ENCODE assay signal across 8 mouse cellular contexts in genomic region chr2:163601712-163602100, GRCm38 (mm10). TPM values are rescaled to one million over a fixed set of nuclear protein-coding genes. Genes with fewer than 3 reads are reported as not detected.
A peak's percentile ranks its signal among the peaks of the same experiment; 100 is the strongest.
DNase-seq lines count a peak whose midpoint lies in the region; ATAC-seq lines count a peak whose summit lies in the region.

No protein-coding gene starts in this region.

- no peak overlapping the region for H3K9ac ChIP-seq in kidney, embryonic 14.5 days (ENCODE audit: low read depth, low read length)
- peak overlapping the region; percentile 93 for H3K9ac ChIP-seq in hindbrain, embryonic 13.5 days
- peak overlapping the region; percentile 90; the same call in 1 of the 2 replicates for H3K9ac ChIP-seq in midbrain, embryonic 14.5 days (replicated peaks; ENCODE audit: low read length)

- WGBS in kidney, embryonic 14.5 days, result 69% methylated on average over 7 of the region's 7 CpGs
- WGBS in hindbrain, embryonic 13.5 days, result 74% methylated on average over 7 of the region's 7 CpGs
- WGBS in midbrain, embryonic 14.5 days, result 78% methylated on average over 7 of the region's 7 CpGs

- peak overlapping the region; percentile 77; the same call in 1 of the 2 replicates for H3K4me3 ChIP-seq in kidney, embryonic 14.5 days (ENCODE audit: low read length)
- peak overlapping the region; percentile 88; the same call in 1 of the 2 replicates for H3K4me3 ChIP-seq in brown adipose tissue, adult 24 weeks (ENCODE audit: insufficient read depth, low read depth, low read length)
- H3K4me3 ChIP-seq in hindbrain, embryonic 13.5 days, result peak overlapping the region; percentile 84
- H3K4me3 ChIP-seq in midbrain, embryonic 14.5 days (replicated peaks; ENCODE audit: low read depth, low read length), result peak overlapping the region; percentile 85

- no peak overlapping the region for H3K27ac ChIP-seq in kidney, embryonic 14.5 days (ENCODE audit: low read depth, low read length)
- no peak overlapping the region; the same call in 1 of the 2 replicates for H3K27ac ChIP-seq in brown adipose tissue, adult 24 weeks (replicated peaks; ENCODE audit: low read depth, low read length)
- peak overlapping the region; percentile 96; the same call in 1 of the 2 replicates for H3K27ac ChIP-seq in hindbrain, embryonic 13.5 days
- H3K27ac ChIP-seq in midbrain, embryonic 14.5 days (replicated peaks; ENCODE audit: low read depth, low read length), result peak overlapping the region; percentile 96; the same call in 1 of the 2 replicates

- H3K36me3 ChIP-seq in kidney, embryonic 14.5 days (ENCODE audit: control insufficient read depth, insufficient read depth, low read length), result no peaks in the 10 kb centered on the region
- no peaks in the 10 kb centered on the region for H3K36me3 ChIP-seq in hindbrain, embryonic 13.5 days
- no peaks in the 10 kb centered on the region for H3K36me3 ChIP-seq in midbrain, embryonic 14.5 days (ENCODE audit: control insufficient read depth, insufficient read depth, low read length)

- peaks cover 5% of the 10 kb centered on the region; the same call in 1 of the 2 replicates for H3K4me1 ChIP-seq in kidney, embryonic 14.5 days (ENCODE audit: control insufficient read depth, insufficient read depth, low read length)
- peaks cover 8% of the 10 kb centered on the region for H3K4me1 ChIP-seq in brown adipose tissue, adult 24 weeks (ENCODE audit: control insufficient read depth, insufficient read depth, insufficient read length, low read length)
- peaks cover 20% of the 10 kb centered on the region for H3K4me1 ChIP-seq in hindbrain, embryonic 13.5 days (replicated peaks)
- H3K4me1 ChIP-seq in midbrain, embryonic 14.5 days (ENCODE audit: control insufficient read depth, insufficient read depth, low read length), result peaks cover 9% of the 10 kb centered on the region

- peak overlapping the region; percentile 72 for H3K4me2 ChIP-seq in kidney, embryonic 14.5 days (replicated peaks; ENCODE audit: low read depth, low read length)
- H3K4me2 ChIP-seq in hindbrain, embryonic 13.5 days, result peak overlapping the region; percentile 96
- H3K4me2 ChIP-seq in midbrain, embryonic 14.5 days (ENCODE audit: low read length), result peak overlapping the region; percentile 92

- no peak for ATAC-seq in kidney, embryonic 14.5 days (ENCODE audit: low FRiP score, low TSS enrichment)
- no peak for ATAC-seq in hindbrain, embryonic 13.5 days (ENCODE audit: low FRiP score)
- no peak for ATAC-seq in midbrain, embryonic 14.5 days (ENCODE audit: low FRiP score, low TSS enrichment)

- no peaks in the 10 kb centered on the region for H3K27me3 ChIP-seq in kidney, embryonic 14.5 days (ENCODE audit: control insufficient read depth, insufficient read depth, low read length)
- 0 out of 2 replicates have a peak, but pooled peaks cover 4% of the 10 kb centered on the region for H3K27me3 ChIP-seq in hindbrain, embryonic 13.5 days
- no peaks in the 10 kb centered on the region for H3K27me3 ChIP-seq in midbrain, embryonic 14.5 days (ENCODE audit: control insufficient read depth, insufficient read depth, low read length)

- DNase-seq in kidney, adult 11 months, result no peak
- DNase-seq in midbrain, embryonic 14.5 days, result peak; percentile 38
- no peak for DNase-seq in urinary bladder, adult 18-20 months (ENCODE audit: low spot score in 2 of 2)
- DNase-seq in spleen, postnatal 10 days (ENCODE audit: low spot score in 2 of 2), result no peak
- no peak for DNase-seq in adrenal gland, adult 8-10 months

- no peaks in the 10 kb centered on the region for H3K9me3 ChIP-seq in kidney, embryonic 14.5 days (ENCODE audit: control insufficient read depth, low read length)
- H3K9me3 ChIP-seq in hindbrain, embryonic 13.5 days, result no peaks in the 10 kb centered on the region
- no peaks in the 10 kb centered on the region for H3K9me3 ChIP-seq in midbrain, embryonic 14.5 days (ENCODE audit: control insufficient read depth, low read length)

RNA-seq across cellular contexts. Expression of gene Ttpal, which starts 0.4 kb away (rescaled TPM):
- 16.0 and 40.3 TPM in 2 replicates for polyA plus RNA-seq in kidney, embryonic 14.5 days (2014; fragmentation: Nextera tagmentation; extraction: Ambion mirVana)
- 4.8 and 5.8 TPM in 2 replicates for polyA plus RNA-seq in brown adipose tissue, adult 24 weeks (2012; ENCODE audit: insufficient read depth, insufficient read length, missing spikeins)
- 42.0 and 48.1 TPM in 2 replicates for polyA plus RNA-seq in hindbrain, embryonic 13.5 days (2015; fragmentation: Nextera tagmentation; extraction: Ambion mirVana)
- polyA plus RNA-seq in midbrain, embryonic 14.5 days (2014; fragmentation: Nextera tagmentation; extraction: Ambion mirVana), result 39.5 and 60.6 TPM in 2 replicates
- 10 to 100 TPM; 26.8 to 38.6 (median 31.5) TPM for total RNA-seq in adrenal gland, adult 8-10 months (2022)

RNA-seq across cellular contexts. Expression of gene Serinc3, which starts 43.2 kb away (rescaled TPM):
- polyA plus RNA-seq in kidney, embryonic 14.5 days (2014; fragmentation: Nextera tagmentation; extraction: Ambion mirVana), result 35.4 and 43.0 TPM in 2 replicates
- 113 and 134 TPM in 2 replicates for polyA plus RNA-seq in brown adipose tissue, adult 24 weeks (2012; ENCODE audit: insufficient read depth, insufficient read length, missing spikeins)
- polyA plus RNA-seq in hindbrain, embryonic 13.5 days (2015; fragmentation: Nextera tagmentation; extraction: Ambion mirVana), result 37.5 and 38.7 TPM in 2 replicates
- 30.9 and 39.3 TPM in 2 replicates for polyA plus RNA-seq in midbrain, embryonic 14.5 days (2014; fragmentation: Nextera tagmentation; extraction: Ambion mirVana)
- 100 to 1,000 TPM; 566 to 814 (median 738) TPM for total RNA-seq in adrenal gland, adult 8-10 months (2022)

RNA-seq across cellular contexts. Expression of gene Pkig, which starts 56.5 kb away (rescaled TPM):
- 187 and 203 TPM in 2 replicates for polyA plus RNA-seq in kidney, embryonic 14.5 days (2014; fragmentation: Nextera tagmentation; extraction: Ambion mirVana)
- polyA plus RNA-seq in brown adipose tissue, adult 24 weeks (2012; ENCODE audit: insufficient read depth, insufficient read length, missing spikeins), result 9.5 and 19.7 TPM in 2 replicates
- 110 and 119 TPM in 2 replicates for polyA plus RNA-seq in hindbrain, embryonic 13.5 days (2015; fragmentation: Nextera tagmentation; extraction: Ambion mirVana)
- 115 and 128 TPM in 2 replicates for polyA plus RNA-seq in midbrain, embryonic 14.5 days (2014; fragmentation: Nextera tagmentation; extraction: Ambion mirVana)
- total RNA-seq in adrenal gland, adult 8-10 months (2022), result 10 to 100 TPM; 37.6 to 60.4 (median 57.4) TPM

Comparison
In these comparisons a context has a peak if more than half of its experiments do, and no peak if none do; other contexts are left out.
1. H3K27ac ChIP-seq: peak in hindbrain, embryonic 13.5 days (single experiment) and midbrain, embryonic 14.5 days (single experiment); none in kidney, embryonic 14.5 days (single experiment) and brown adipose tissue, adult 24 weeks (single experiment).
2. Peak in every context shown above with its lines, with median percentiles within 50 percentile points of each other: H3K4me2 ChIP-seq and H3K4me3 ChIP-seq.